Comparison of ENCODE assay signal across 8 mouse cellular contexts in the genomic region with DNA sequence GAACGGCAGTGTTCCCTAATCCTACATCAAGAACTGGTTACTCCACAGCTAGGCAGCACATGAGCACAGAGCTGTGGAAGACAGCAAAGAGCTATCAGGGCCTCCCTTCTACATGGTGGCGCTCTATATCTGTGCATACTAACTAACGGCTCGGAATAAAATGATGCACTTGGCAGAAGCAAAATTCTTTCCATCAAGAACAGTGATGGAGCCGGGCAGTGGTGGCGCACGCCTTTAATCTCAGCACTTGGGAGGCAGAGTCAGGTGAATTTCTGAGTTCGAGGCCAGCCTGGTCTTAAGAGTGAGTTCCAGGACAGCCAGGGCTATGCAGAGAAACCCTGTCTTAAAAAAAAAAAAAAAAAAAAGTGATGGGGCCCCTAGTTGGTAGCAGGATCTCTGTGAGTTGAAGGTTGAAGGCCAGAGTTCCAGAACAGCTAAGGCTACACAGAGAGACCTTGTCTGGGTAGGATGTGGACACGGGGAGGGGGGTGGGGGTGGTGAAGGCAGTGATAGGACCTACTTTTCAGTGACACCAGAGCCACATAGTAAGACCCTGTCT. TPM values are rescaled to one million over a fixed set of nuclear protein-coding genes. Genes with fewer than 3 reads are reported as not detected.
DNase-seq lines count a peak whose midpoint lies in the region; ATAC-seq and TF ChIP-seq lines count a peak whose summit lies in the region.

A gene (minus strand): TSS at position 85 of the 559 bp plus-strand sequence.

- intact Hi-C loops in heart, adult 2 months (cut with DNase I) = loop anchor here (2.0 kb wide), 2 partner anchors 39 to 99 kb away; a partner anchor contains a TSS

- ATAC-seq in erythroblast, adult 5-6 weeks (replicated peaks; ENCODE audit: low FRiP score, poor library complexity, severe bottlenecking) = peak; percentile 66
- ATAC-seq in intestine, embryonic 14.5 days (replicated peaks; ENCODE audit: low FRiP score, low TSS enrichment, low read depth) = no peak
- peak; percentile 59 for ATAC-seq in lung, postnatal 0 days
- no peak for ATAC-seq in stomach, embryonic 14.5 days (ENCODE audit: insufficient number of reproducible peaks, insufficient read depth, low FRiP score, low read depth)

- H3K9me3 ChIP-seq in intestine, embryonic 14.5 days (ENCODE audit: control insufficient read depth, low read length) = 0 out of 2 replicates have a peak, but pooled peaks cover 2% of the 10 kb centered on the region
- no peaks in the 10 kb centered on the region for H3K9me3 ChIP-seq in lung, postnatal 0 days (ENCODE audit: low read length)
- H3K9me3 ChIP-seq in stomach, embryonic 14.5 days (ENCODE audit: control insufficient read depth, low read depth, low read length) = no peaks in the 10 kb centered on the region

- peaks cover 8% of the 10 kb centered on the region for H3K4me1 ChIP-seq in heart, adult 2 months (ENCODE audit: control insufficient read depth, insufficient read depth, low read length)
- 0 out of 2 replicates have a peak, but pooled peaks cover 3% of the 10 kb centered on the region for H3K4me1 ChIP-seq in intestine, embryonic 14.5 days (replicated peaks; ENCODE audit: control insufficient read depth, insufficient read depth, low read length)
- no peaks in the 10 kb centered on the region for H3K4me1 ChIP-seq in lung, postnatal 0 days (ENCODE audit: insufficient read depth, low read depth, low read length)
- 0 out of 2 replicates have a peak, but pooled peaks cover 2% of the 10 kb centered on the region for H3K4me1 ChIP-seq in stomach, embryonic 14.5 days (ENCODE audit: control insufficient read depth, insufficient read depth, low read length)

- DNase-seq in heart, adult 2 months = peak in 1 of 2 experiments; percentile 33
- DNase-seq in heart, postnatal 4 days = no peak
- DNase-seq in T-cell, adult 2 months (ENCODE audit: low spot score) = peak; percentile 3
- peak; percentile 61 for DNase-seq in intestine, embryonic 14.5 days (ENCODE audit: low spot score)
- no peak for DNase-seq in lung, postnatal 0 days (ENCODE audit: low spot score)
- DNase-seq in right cerebral cortex, postnatal 14 days = no peak

- peaks cover 1% of the 10 kb centered on the region; the same call in 1 of the 2 replicates for H3K79me2 ChIP-seq in heart, adult 2 months (replicated peaks; ENCODE audit: control insufficient read depth, insufficient read depth, low read length)

- no peaks in the 10 kb centered on the region for H3K27me3 ChIP-seq in heart, adult 2 months (ENCODE audit: control insufficient read depth, insufficient read depth, low read length)
- no peaks in the 10 kb centered on the region for H3K27me3 ChIP-seq in intestine, embryonic 14.5 days (replicated peaks; ENCODE audit: control insufficient read depth, insufficient read depth, low read length)
- H3K27me3 ChIP-seq in lung, postnatal 0 days (replicated peaks; ENCODE audit: insufficient read depth, low read length) = no peaks in the 10 kb centered on the region
- no peaks in the 10 kb centered on the region for H3K27me3 ChIP-seq in stomach, embryonic 14.5 days (ENCODE audit: control insufficient read depth, insufficient read depth, low read length)

- WGBS in heart, adult 2 months = 49% methylated on average over 9 of the region's 9 CpGs
- 74% methylated on average over 9 of the region's 9 CpGs for WGBS in intestine, embryonic 14.5 days
- WGBS in lung, postnatal 0 days = 67% methylated on average over 9 of the region's 9 CpGs
- WGBS in stomach, embryonic 14.5 days = 69% methylated on average over 9 of the region's 9 CpGs

- peak within 1 kb of the TSS; percentile 95 for H3K27ac ChIP-seq in heart, adult 2 months
- H3K27ac ChIP-seq in intestine, embryonic 14.5 days (ENCODE audit: low read depth) = peak within 1 kb of the TSS; percentile 88
- H3K27ac ChIP-seq in lung, postnatal 0 days (ENCODE audit: low read length) = peak within 1 kb of the TSS; percentile 94
- H3K27ac ChIP-seq in stomach, embryonic 14.5 days (ENCODE audit: low read length) = peak within 1 kb of the TSS; percentile 89

- H3K4me3 ChIP-seq in heart, adult 2 months = peak within 1 kb of the TSS; percentile 83
- peak within 1 kb of the TSS; percentile 63 for H3K4me3 ChIP-seq in intestine, embryonic 14.5 days (ENCODE audit: low read depth, low read length)
- peak within 1 kb of the TSS; percentile 77 for H3K4me3 ChIP-seq in lung, postnatal 0 days (ENCODE audit: low read depth, low read length)
- H3K4me3 ChIP-seq in stomach, embryonic 14.5 days (ENCODE audit: low read depth, low read length) = peak within 1 kb of the TSS; percentile 63

- no peak for TF ChIP-seq POLR2A in heart, adult 2 months (IDR thresholded peaks at IDR 0.05; ENCODE audit: insufficient read depth, low read depth, low read length)

- TF ChIP-seq CTCF in heart, adult 2 months (IDR thresholded peaks at IDR 0.05) = no peak
- TF ChIP-seq CTCF in lung, postnatal 0 days (IDR thresholded peaks at IDR 0.05) = peak; percentile 27; the same call in 1 of the 2 replicates

- H3K9ac ChIP-seq in heart, adult 2 months (ENCODE audit: low read depth, low read length) = peak within 1 kb of the TSS; percentile 97
- H3K9ac ChIP-seq in intestine, embryonic 14.5 days (ENCODE audit: low read length) = peak within 1 kb of the TSS; percentile 68
- peak within 1 kb of the TSS; percentile 80 for H3K9ac ChIP-seq in lung, postnatal 0 days (replicated peaks; ENCODE audit: low read depth)
- peak within 1 kb of the TSS; percentile 53 for H3K9ac ChIP-seq in stomach, embryonic 14.5 days (replicated peaks; ENCODE audit: low read depth, low read length)

- no peak for TF ChIP-seq EP300 in heart, adult 2 months (IDR thresholded peaks at IDR 0.05; ENCODE audit: insufficient read depth, low read depth, low read length)
- TF ChIP-seq EP300 in lung, postnatal 0 days (IDR thresholded peaks at IDR 0.05) = no peak

- H3K36me3 ChIP-seq in heart, adult 2 months (ENCODE audit: control insufficient read depth, insufficient read depth, low read length) = no peaks in the 10 kb centered on the region
- H3K36me3 ChIP-seq in intestine, embryonic 14.5 days (ENCODE audit: control insufficient read depth, insufficient read depth, low read length) = no peaks in the 10 kb centered on the region
- no peaks in the 10 kb centered on the region for H3K36me3 ChIP-seq in lung, postnatal 0 days (ENCODE audit: insufficient read depth, low read length)
- H3K36me3 ChIP-seq in stomach, embryonic 14.5 days (ENCODE audit: control insufficient read depth, insufficient read depth, low read length) = no peaks in the 10 kb centered on the region

- peak within 1 kb of the TSS; percentile 63 for H3K4me2 ChIP-seq in intestine, embryonic 14.5 days (ENCODE audit: low read length)
- H3K4me2 ChIP-seq in lung, postnatal 0 days (replicated peaks; ENCODE audit: low read depth, low read length) = peak within 1 kb of the TSS; percentile 67
- peak within 1 kb of the TSS; percentile 53 for H3K4me2 ChIP-seq in stomach, embryonic 14.5 days (replicated peaks; ENCODE audit: low read depth, low read length)

RNA-seq across cellular contexts. Expression of the gene that starts here (rescaled TPM):
- 1 to 10 TPM; 5.1 to 6.7 TPM for total RNA-seq in heart, adult 2 months (2021)
- 3.2 and 6.9 TPM in 2 replicates for polyA plus RNA-seq in heart, adult 2 months (2012; rRNA removed)
- 1 to 10 TPM; 7.0 to 7.5 TPM for total RNA-seq in heart, postnatal 4 days (2021)
- 2.3 and 17.1 TPM in 2 replicates for total RNA-seq in erythroblast, adult 5-6 weeks (2015; ENCODE audit: low replicate concordance)
- 10.8 and 30.0 TPM in 2 replicates for total RNA-seq in erythroblast, adult 5-6 weeks (2017; ENCODE audit: low replicate concordance)
- polyA plus RNA-seq in intestine, embryonic 14.5 days (2014; fragmentation: Nextera tagmentation; extraction: Ambion mirVana) = 15.6 and 18.5 TPM in 2 replicates
- 36.6 and 38.4 TPM in 2 replicates for polyA plus RNA-seq in lung, postnatal 0 days (2015; fragmentation: Nextera tagmentation; extraction: Ambion mirVana)
- polyA plus RNA-seq in stomach, embryonic 14.5 days (2014; fragmentation: Nextera tagmentation; extraction: Ambion mirVana) = 19.1 and 19.4 TPM in 2 replicates

Comparison
In these comparisons a context has a peak if more than half of its experiments do, and no peak if none do; other contexts are left out.
1. DNase-seq: peak in T-cell, adult 2 months (single experiment) and intestine, embryonic 14.5 days (single experiment); none in heart, postnatal 4 days (single experiment), lung, postnatal 0 days (single experiment) and right cerebral cortex, postnatal 14 days (single experiment).
2. ATAC-seq: peak in erythroblast, adult 5-6 weeks (single experiment) and lung, postnatal 0 days (single experiment); none in intestine, embryonic 14.5 days (single experiment) and stomach, embryonic 14.5 days (single experiment).
3. Peak in every context shown above with its lines, with median percentiles within 50 percentile points of each other: H3K27ac ChIP-seq, H3K4me3 ChIP-seq, H3K9ac ChIP-seq and H3K4me2 ChIP-seq.